Mouse (Mus musculus) heart, postnatal 36 days (tissue): Measurements from ENCODE around the gene Slc39a3. TPM values are rescaled to one million over a fixed set of nuclear protein-coding genes. Genes with fewer than 3 reads are reported as not detected.
"Not testable (repeated sequence)": the region's sequence is repeated elsewhere in the genome, so short reads cannot be mapped to it uniquely, and the experiment has no call there.

Experiments
- DNase-seq, 2 experiments: peaks; one replicate each; pipeline ENCODE4 v3.0.0; 2021 to 2022
- intact Hi-C: fragments of 180-260 bp; cut with DNase I; formaldehyde crosslinking; loops from one replicate; pipeline ENCODE4 v1.15.1; 2025
- total RNA-seq, 2 experiments: library from RNA; stranded (reverse); gene quantifications; 2 replicates each; pipeline ENCODE4 v1.2.3; 2021

Slc39a3 gene
- total RNA-seq, 2 experiments from 2014 or later: 14.5 to 14.6 TPM

DNA sequence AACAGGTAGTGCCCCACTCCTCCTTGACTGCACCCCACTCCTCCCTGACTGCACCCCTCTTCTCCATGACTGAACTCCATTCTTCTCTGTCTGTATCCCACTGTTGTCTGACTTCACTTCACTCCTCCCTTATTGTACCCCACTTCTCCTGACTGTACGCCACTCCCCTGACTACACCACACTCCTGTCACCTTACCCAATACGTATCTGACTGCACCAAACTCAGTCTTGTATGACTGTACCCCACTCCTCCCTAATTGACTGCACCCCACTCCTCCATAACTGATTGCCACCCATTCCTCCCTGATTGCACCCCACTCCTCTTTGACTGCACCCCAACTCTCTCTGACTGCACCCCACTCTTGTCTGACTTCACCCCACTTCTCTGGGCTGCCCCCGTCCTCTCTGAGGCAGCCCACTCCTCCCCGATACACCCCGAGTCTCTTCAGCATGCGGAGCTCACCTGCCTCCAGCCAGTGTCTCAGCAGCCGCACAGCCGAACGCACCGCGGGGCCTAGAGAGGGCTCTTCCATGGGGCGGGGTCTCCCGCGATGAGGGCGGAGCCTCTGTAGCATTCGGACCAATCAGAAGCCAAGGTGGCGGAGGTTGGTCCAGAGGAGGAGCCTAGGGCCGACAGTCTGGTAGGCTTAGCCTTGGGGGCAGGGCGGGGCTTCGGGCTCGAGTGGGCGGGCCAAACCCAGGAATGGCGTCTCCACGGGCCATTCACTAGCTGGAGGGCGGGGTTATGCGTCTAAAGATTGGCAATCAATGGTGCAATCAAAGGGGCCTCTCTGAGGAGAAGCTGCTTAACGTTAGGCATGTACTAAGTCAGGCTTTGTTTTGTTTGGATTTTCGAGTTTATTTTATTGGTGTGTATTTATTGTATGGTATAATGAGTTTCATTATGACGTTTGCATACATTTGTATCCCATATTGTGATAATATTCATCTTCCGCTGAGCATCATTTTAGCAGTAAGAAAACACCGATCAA lies 22.5 kb downstream of the Slc39a3 start, which contains the start of gene Gng7:
TSS of gene Gng7 (minus strand) at position 553 of the 992 bp plus-strand sequence.
- DNase-seq: peak; percentile 74 to 78
- intact Hi-C loops: no loop called here

DNA sequence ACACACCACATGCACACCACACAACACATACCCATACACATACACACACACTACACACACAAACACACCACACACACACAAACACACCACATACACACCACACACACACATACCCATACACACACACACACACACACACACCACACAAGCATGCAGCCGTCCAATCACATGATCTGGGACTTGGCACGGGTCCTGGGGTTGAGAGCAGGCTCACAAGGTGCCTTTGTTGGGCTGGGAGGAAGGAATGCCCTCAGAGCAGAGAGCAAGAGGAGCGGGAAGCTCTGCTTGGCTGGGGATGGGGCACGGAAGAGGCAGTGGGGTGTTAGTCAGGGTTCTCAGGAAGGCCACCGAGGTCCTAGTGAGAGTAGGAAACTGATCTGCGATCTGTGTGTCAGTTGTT lies 26.4 kb downstream of the Slc39a3 start:
- no peak for DNase-seq
- intact Hi-C loops: no loop called here

- intact Hi-C loops: no loop called here
- DNase-seq: no peak
These were observed 30.0 kb downstream of the Slc39a3 start for GRCm38 (mm10) chr10:81007240-81007639.

GRCm38 (mm10) chr10:81006005-81006677 lies 31.1 kb downstream of the Slc39a3 start:
- DNase-seq: no peak
- intact Hi-C loops: no loop called here

- DNase-seq: no peak
- intact Hi-C loops: loop anchor here (2.0 kb wide), 3 partner anchors 40 to 174 kb away; no protein-coding TSS in a partner anchor
These were observed 36.1 kb downstream of the Slc39a3 start for GRCm38 (mm10) chr10:81001161-81001560.

- no peak for DNase-seq
- intact Hi-C loops: loop anchor here (2.0 kb wide), 3 partner anchors 40 to 174 kb away; no protein-coding TSS in a partner anchor
These were observed 36.8 kb downstream of the Slc39a3 start for GRCm38 (mm10) chr10:81000197-81001062.

GRCm38 (mm10) chr10:80999362-81000196 lies 37.6 kb downstream of the Slc39a3 start:
- intact Hi-C loops: loop anchor here (2.0 to 5.0 kb wide), 4 partner anchors 41 to 175 kb away; partner anchors contain the start of gene Oaz1
- DNase-seq: peak; percentile 81 to 87

- DNase-seq: peak in 1 of 2 experiments; percentile 49
- intact Hi-C loops: loop anchor here (5.0 kb wide), 1 partner anchor 171 kb away; the partner anchor contains the start of gene Oaz1
These were observed 38.4 kb downstream of the Slc39a3 start for GRCm38 (mm10) chr10:80998778-80999177.

- intact Hi-C loops: loop anchor here (5.0 kb wide), 1 partner anchor 171 kb away; the partner anchor contains the start of gene Oaz1
These were observed 39.2 kb downstream of the Slc39a3 start for GRCm38 (mm10) chr10:80998021-80998420.

DNA sequence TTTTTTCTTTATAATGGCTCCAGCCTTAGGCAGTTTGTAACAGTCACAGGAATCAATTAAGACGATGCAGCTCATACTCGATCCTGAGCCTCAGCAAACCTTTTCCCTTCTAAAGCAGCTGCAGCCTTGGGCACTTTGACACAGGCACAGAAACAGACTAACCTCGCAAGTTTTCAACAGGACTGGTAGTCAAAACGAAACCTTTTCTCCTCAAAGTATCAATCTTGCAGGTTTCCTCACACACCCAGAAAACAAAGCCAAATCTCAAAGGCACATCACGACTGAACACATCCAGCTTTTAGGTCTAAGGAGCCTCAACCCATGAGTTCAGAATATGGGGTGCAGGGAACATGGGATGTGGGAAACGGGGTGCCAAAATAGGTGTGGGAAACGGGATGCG lies 39.9 kb downstream of the Slc39a3 start:
- no peak for DNase-seq
- intact Hi-C loops: loop anchor here (5.0 kb wide), 1 partner anchor 170 kb away; the partner anchor contains the start of gene Oaz1

More at GRCm38 (mm10) chr10:80998021-80998420, 39.2 kb downstream of the Slc39a3 start:
- DNase-seq: no peak

GRCm38 (mm10) chr10:80996501-80996900 lies 40.7 kb downstream of the Slc39a3 start:
- intact Hi-C loops: loop anchor here (5.0 kb wide), 1 partner anchor 169 kb away; the partner anchor contains the start of gene Oaz1
- DNase-seq: no peak

DNA sequence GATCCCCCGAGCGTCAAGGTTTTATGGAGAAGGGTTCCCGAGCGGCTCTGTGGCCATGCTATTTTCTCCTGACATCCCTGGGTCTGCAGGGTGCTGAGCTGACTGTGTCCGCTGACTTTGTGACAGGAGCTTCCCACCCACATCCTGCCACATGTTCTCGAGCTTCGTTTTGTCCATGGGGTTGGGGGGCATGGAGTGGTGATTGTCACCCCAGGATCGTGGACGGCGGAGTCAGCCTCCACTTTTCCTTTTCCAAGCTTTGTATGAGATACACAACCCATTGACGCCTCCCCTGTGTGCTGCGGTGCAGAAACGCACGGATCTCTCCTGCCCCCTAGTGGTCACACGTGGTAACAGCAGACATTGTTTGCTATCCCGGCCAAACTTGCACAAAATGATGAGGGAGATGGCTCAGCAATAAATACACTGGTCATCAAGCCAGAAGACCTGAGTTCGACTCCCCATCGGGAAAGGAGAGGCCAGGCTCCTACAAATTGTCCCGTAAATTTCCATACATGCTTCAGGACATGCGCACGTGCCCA lies 42.1 kb downstream of the Slc39a3 start:
- DNase-seq: peak; percentile 84 to 86
- intact Hi-C loops: loop anchor here (1.0 to 5.0 kb wide), 2 partner anchors 114 to 168 kb away; partner anchors contain the start of gene Oaz1

GRCm38 (mm10) chr10:80994621-80995020 lies 42.6 kb downstream of the Slc39a3 start:
- DNase-seq: peak; percentile 23 to 39
- intact Hi-C loops: loop anchor here (1.0 to 5.0 kb wide), 3 partner anchors 113 to 247 kb away; partner anchors contain the start of gene Oaz1

GRCm38 (mm10) chr10:80993276-80993675 lies 44.0 kb downstream of the Slc39a3 start:
- no peak for DNase-seq
- intact Hi-C loops: loop anchor here (5.0 kb wide), 1 partner anchor 246 kb away; no protein-coding TSS in a partner anchor

GRCm38 (mm10) chr10:80991945-80992344 lies 45.3 kb downstream of the Slc39a3 start:
- intact Hi-C loops: loop anchor here (2.0 to 5.0 kb wide), 2 partner anchors 31 to 245 kb away; no protein-coding TSS in a partner anchor
- no peak for DNase-seq

DNA sequence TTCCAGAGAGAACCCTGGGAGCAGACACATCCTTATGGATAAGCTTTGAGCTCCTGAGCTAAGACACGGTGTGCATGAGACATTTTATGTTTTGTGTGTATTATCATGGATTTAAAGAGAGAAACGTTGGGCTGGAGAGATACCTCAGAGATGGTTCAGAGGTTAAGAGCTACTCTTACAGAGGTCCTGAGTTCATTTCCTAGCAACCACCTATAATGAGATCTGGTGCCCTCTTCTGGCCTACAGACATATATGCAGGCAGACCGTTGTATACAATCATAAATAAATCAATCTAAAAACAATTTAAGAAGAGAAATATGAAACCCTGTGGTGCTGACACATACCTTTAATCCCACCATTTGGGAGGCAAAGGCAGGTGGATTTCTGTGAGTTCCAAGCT lies 46.2 kb downstream of the Slc39a3 start:
- no peak for DNase-seq
- intact Hi-C loops: loop anchor here (2.0 to 5.0 kb wide), 2 partner anchors 30 to 244 kb away; no protein-coding TSS in a partner anchor

DNA sequence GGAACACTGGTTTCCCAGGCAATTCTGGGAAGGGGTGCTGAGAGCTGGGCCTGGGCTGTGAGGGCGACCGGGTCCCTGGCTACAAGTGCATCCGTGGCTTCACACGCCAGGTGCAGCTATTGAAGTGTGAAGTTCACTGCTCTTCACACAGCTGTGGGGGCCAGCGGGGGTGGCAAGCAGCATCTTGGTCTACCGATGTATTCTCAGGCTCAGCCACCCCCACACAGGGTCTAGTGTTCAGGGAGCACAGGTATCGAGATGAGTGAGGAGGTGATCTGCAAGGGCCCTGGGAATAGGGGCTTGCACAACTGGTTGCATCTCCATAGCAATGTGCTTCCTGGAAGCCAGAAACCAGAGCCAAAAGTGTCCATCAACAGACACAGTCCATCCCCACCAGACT lies 46.8 kb downstream of the Slc39a3 start:
- DNase-seq: no peak
- intact Hi-C loops: loop anchor here (2.0 to 5.0 kb wide), 2 partner anchors 30 to 243 kb away; no protein-coding TSS in a partner anchor

DNA sequence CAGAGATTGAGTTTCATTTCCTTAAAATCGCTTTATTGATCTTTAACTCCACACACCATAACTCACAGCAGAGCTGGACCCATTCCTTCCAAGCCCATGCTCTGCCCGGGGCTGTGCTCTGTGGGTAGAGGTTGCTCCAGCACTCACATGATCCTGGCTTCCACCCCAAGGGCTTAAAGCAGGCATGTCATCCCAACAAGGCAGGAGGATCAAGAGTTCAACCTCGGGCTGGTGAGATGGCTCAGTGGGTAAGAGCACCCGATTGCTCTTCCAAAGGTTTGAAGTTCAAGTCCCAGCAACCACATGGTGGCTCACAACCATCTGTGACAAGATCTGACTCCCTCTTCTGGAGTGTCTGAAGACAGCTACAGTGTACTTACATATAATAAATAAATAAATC lies 47.4 kb downstream of the Slc39a3 start:
- intact Hi-C loops: loop anchor here (2.0 to 5.0 kb wide), 2 partner anchors 29 to 243 kb away; no protein-coding TSS in a partner anchor
- DNase-seq: not testable (repeated sequence)
